Mouse (Mus musculus): ENCODE measurements around the gene Polr3gl.

GRCm38 (mm10) chr3:96598156-96599068 lies 4.4 kb upstream of the Polr3gl start:
- no peak for TF ChIP-seq ZC3H11A (IDR thresholded peaks at IDR 0.05; ENCODE audit: borderline replicate concordance, low read depth, low read length)
- TF ChIP-seq HCFC1 (IDR thresholded peaks at IDR 0.05; ENCODE audit: borderline replicate concordance, insufficient read depth, low read length), result no peak
- TF ChIP-seq MAFK (IDR thresholded peaks at IDR 0.05; ENCODE audit: insufficient read depth, low read depth, low read length), result no peak
- TF ChIP-seq CHD2 (IDR thresholded peaks at IDR 0.05; ENCODE audit: low read depth, low read length), result no peak

Data from ES-E14 (cell line).